Mouse (Mus musculus) lung, adult 2 months (tissue): ENCODE data around the gene Ajuba. TPM values are rescaled to one million over a fixed set of nuclear protein-coding genes. Genes with fewer than 3 reads are reported as not detected.

Source experiments
- DNase-seq: peaks from one replicate; pipeline ENCODE4 v3.0.0; 2022
- H3K4me1 ChIP-seq: fragments of 200-500 bp; 2 replicates; pipeline ENCODE4 v1.6.1; 2011; ENCODE audit warnings: low read length; ENCODE audit not compliant: control insufficient read depth, insufficient read depth
- H3K4me3 ChIP-seq: fragments of 200-500 bp; replicated peaks from 2 replicates; pipeline ENCODE3; 2011; ENCODE audit warnings: low read depth, mild to moderate bottlenecking, control low read depth, low read length; ENCODE audit errors: extremely low read depth
- CTCF ChIP-seq: fragments of 200-500 bp; IDR thresholded peaks from 2 replicates; pipeline ENCODE4 v1.5.1; 2011; ENCODE audit warnings: mild to moderate bottlenecking, low read length, control low read depth; ENCODE audit not compliant: insufficient read depth
- POLR2A ChIP-seq: fragments of 200-500 bp; IDR thresholded peaks from 2 replicates; pipeline ENCODE4 v1.6.1; 2011; ENCODE audit warnings: low read depth, mild to moderate bottlenecking, control low read depth, low read length, borderline replicate concordance; ENCODE audit errors: extremely low read depth
- WGBS: fragments of 180-500 bp; shearing (Covaris S2); methylation state at CpG from one replicate; pipeline ENCODE4 v1.1.7; 2018; 5-methylcytosine and 5-hydroxymethylcytosine counted together
- polyA plus RNA-seq: library from polyadenylated mRNA; depleted of rRNA; stranded (reverse); fragments of >200 nt; gene quantifications from 2 replicates; pipeline ENCODE4 v1.2.3, GENCODE M21; 2012

The Ajuba gene
- polyA plus RNA-seq, 1 experiment: 49.6 TPM

DNA sequence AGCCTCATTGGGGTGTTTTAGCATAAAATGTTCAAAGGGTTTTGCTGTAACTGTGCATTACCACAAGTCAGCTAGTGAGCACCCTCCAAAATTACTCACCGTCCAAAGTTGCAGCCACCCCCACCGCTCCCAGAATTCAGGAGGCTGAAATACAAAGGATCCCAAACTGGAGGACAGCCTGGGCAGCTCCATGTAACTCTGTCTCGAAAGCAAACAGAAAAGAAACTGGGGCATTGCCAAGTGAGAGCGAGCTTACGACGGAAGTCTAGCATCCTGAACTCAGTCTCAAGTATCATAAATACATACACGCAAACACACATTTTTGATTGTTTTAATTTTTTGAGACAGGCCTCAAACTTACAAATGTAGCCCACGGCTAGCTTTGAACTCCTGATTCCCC lies 20.0 kb downstream of the Ajuba start:
- TF ChIP-seq CTCF (no peak), POLR2A (no peak)
- no peak overlapping the region for H3K4me3 ChIP-seq
- H3K4me1 ChIP-seq: no peaks in the 10 kb centered on the region; the same call in 1 of the 2 replicates
- no peak for DNase-seq
- WGBS: 58% methylated on average over 8 of the region's 8 CpGs

- WGBS: under 1% methylated on average over 76 of the region's 76 CpGs
- TF ChIP-seq POLR2A (peak; percentile 60; the same call in 1 of the 2 replicates), CTCF (peak; percentile 55)
- H3K4me1 ChIP-seq: no peaks in the 10 kb centered on the region; the same call in 1 of the 2 replicates
- DNase-seq: peak; percentile 83
- peak within 1 kb of the TSS; percentile 94 for H3K4me3 ChIP-seq
Measured at GRCm38 (mm10) chr14:54553975-54554769, 23.2 kb downstream of the Ajuba start, which contains the start of gene Haus4. Gene Haus4, minus strand, starts transcription at chr14:54554616.

GRCm38 (mm10) chr14:54553454-54553974 lies 23.8 kb downstream of the Ajuba start:
- DNase-seq: no peak

DNA sequence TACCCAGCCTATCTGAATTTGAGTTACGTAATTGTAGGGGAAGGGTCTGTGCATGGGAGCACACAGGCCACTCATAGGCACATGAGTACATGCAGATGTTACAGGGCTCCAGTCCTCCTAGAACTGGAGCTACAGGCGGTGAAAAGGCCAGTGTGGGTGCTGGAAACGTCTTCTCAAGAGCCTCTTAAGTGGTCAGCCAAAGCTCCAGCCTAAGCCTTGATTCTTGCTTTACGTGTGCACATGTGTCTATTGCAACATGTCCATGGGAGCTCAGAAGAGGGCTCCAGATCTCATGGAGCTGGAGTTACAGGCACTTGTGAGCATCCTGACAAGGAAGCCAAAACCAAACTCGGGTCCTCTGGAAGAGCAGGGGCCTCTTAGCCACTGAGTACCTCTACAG lies 32.7 kb downstream of the Ajuba start:
- Histone ChIP-seq H3K4me1 (no peaks in the 10 kb centered on the region), H3K4me3 (no peak overlapping the region)
- WGBS: 79% methylated on average over 5 of the region's 5 CpGs
- DNase-seq: no peak
- TF ChIP-seq POLR2A (no peak), CTCF (no peak)

More at GRCm38 (mm10) chr14:54553454-54553974, 23.8 kb downstream of the Ajuba start:
- Histone ChIP-seq H3K4me1 (no peaks in the 10 kb centered on the region; the same call in 1 of the 2 replicates), H3K4me3 (peak overlapping the region; percentile 94)
- 3% methylated on average over 21 of the region's 21 CpGs for WGBS
- TF ChIP-seq CTCF: no peak
- TF ChIP-seq POLR2A: no peak

DNA sequence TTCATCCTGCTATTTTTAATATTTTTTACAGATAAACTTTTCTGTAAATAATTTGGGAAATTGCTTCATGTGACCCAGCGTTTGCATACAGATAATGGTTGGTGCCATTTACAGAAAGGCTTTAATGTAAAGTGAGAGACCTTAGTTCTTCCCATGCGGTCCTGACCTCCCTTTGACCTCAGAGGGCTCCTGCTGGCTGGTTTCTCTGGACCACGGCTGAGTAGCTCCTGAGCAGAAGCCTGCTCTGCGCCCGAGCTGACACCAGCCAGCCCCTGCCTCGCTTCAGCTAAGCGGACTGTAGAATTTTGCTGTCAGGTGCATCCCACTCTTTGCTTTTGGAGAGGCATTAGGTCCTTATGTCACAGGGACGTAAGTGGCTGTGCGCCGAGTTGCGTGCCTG lies 36.6 kb downstream of the Ajuba start:
- no peak for DNase-seq
- 77% methylated on average over 11 of the region's 11 CpGs for WGBS
- no peak for TF ChIP-seq CTCF

DNA sequence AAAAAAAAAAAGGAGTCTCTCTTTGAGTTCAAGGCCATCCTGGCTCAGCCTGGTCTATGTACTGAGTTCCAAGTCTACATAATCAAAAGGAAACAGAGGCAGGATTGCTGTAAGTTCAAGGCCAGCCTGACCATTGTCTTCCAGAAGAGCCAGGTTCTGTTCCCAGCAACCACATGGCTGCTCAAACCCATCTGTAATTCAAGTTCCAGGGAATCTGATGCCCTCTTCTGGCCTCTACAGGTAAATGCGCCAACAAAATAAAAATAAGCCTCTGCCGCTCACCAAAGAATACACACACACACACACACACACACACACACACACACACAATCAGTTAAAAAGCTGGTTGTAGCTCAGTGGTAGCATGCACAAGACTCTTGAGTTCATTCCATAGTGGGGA lies 38.8 kb downstream of the Ajuba start:
- 87% methylated on average over 2 of the region's 2 CpGs for WGBS
- DNase-seq: no peak
- Histone ChIP-seq H3K4me1 (no peaks in the 10 kb centered on the region), H3K4me3 (no peak overlapping the region)
- TF ChIP-seq POLR2A: no peak
- no peak for TF ChIP-seq CTCF

More for the DNA sequence above, 36.6 kb downstream of the Ajuba start:
- no peaks in the 10 kb centered on the region for H3K4me1 ChIP-seq
- H3K4me3 ChIP-seq: no peak overlapping the region

- Histone ChIP-seq H3K4me1 (no peaks in the 10 kb centered on the region), H3K4me3 (no peak overlapping the region)
- DNase-seq: peak; percentile 86
- 13% methylated on average over 17 of the region's 17 CpGs for WGBS
- TF ChIP-seq POLR2A (no peak), CTCF (peak; percentile 90)
Measured at GRCm38 (mm10) chr14:54528446-54529111, 48.8 kb downstream of the Ajuba start.

DNA sequence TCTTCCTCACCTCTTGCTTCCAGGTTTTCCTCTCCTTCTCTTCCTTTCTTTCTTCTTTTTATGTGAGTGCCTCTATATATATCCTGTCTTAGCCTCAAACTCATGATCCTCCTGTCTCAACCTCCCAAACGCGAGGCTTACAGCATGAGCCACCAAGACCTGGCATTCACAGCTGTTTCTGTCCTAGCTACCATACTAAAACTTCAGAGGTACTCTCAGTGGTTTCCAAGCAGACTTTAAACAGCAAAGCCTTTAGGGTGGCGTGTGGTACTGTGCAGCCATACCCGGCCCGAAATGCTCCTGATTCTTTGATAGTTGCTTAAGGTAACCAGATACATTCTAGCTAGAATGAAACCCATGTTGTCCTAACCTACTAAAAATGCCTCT lies 49.4 kb downstream of the Ajuba start:
- 19% methylated on average over 5 of the region's 5 CpGs for WGBS
- H3K4me1 ChIP-seq: no peaks in the 10 kb centered on the region
- DNase-seq: no peak
- no peak for TF ChIP-seq CTCF
- no peak for TF ChIP-seq POLR2A
- H3K4me3 ChIP-seq: no peak overlapping the region

DNA sequence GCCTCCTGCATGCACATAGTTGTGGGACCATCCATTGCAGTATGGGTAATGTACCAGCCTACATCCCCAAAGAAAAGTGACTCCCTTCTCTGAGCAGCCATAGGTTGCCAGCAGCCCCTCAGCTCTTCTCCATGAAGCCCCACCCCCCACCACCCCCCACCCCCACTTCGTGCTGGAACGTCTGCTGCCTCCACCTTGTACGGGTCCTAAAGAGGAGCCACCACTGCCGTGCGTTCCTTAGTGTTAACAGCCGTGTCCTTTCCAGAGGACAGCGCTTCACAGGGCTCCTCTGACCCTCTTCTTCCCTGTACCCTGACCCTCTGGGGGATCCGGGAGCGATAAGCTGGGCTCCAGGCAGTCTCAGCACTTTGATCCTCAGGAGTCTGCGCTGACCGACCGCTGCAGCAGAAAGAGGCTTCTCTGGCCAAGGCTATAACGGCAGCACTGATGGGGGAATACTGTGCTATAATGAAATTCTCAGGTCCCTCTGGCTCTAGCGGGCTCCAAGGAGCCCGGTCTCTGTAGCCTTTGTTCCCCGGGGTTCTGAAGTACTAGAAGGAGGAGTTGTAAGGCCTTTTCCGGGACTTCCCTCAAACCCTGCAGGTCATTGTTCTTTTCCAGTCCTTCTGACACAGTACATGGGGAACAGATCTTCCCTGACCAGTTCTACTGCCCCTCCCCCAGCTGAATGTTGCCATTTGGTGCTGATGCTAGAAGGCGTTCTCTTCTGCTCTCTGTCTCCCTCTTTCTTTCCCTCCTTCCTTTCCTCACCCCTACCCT lies 49.9 kb downstream of the Ajuba start:
- no peak overlapping the region for H3K4me3 ChIP-seq
- peak; percentile 16 for DNase-seq
- TF ChIP-seq CTCF: no peak
- no peak for TF ChIP-seq POLR2A
- 3% methylated on average over 18 of the region's 18 CpGs for WGBS
- no peaks in the 10 kb centered on the region for H3K4me1 ChIP-seq
